Mouse (Mus musculus) midbrain, embryonic 16.5 days (tissue): ENCODE data around the gene Tmtc2. TPM values are rescaled to one million over a fixed set of nuclear protein-coding genes. Genes with fewer than 3 reads are reported as not detected.
A peak's percentile ranks its signal among the peaks of the same experiment; 100 is the strongest.

Experiments
- ATAC-seq: fragments of 200-750 bp; cut with Nextera tagmentation; 2 replicates; pipeline ENCODE4 v1.8.0; 2017; ENCODE audit warnings: moderate TSS enrichment
- H3K27ac ChIP-seq: fragments of 300-500 bp; sonication (generic); 2 replicates; pipeline ENCODE4 v1.5.1; 2014; ENCODE audit warnings: mild to moderate bottlenecking, low read length, mixed read lengths
- H3K27me3 ChIP-seq: fragments of 300-500 bp; sonication (generic); 2 replicates; pipeline ENCODE4 v1.6.1; 2014; ENCODE audit warnings: low read depth, low read length, mixed read lengths; ENCODE audit not compliant: control insufficient read depth, insufficient read depth
- H3K36me3 ChIP-seq: fragments of 300-500 bp; sonication (generic); 2 replicates; pipeline ENCODE4 v1.6.1; 2014; ENCODE audit warnings: mild to moderate bottlenecking, low read length, moderate library complexity, mixed read lengths; ENCODE audit not compliant: control insufficient read depth, insufficient read depth
- H3K4me1 ChIP-seq: fragments of 300-500 bp; sonication (generic); 2 replicates; pipeline ENCODE4 v1.6.1; 2014; ENCODE audit warnings: mild to moderate bottlenecking, low read length, mixed read lengths; ENCODE audit not compliant: control insufficient read depth, insufficient read depth
- H3K4me2 ChIP-seq: fragments of 300-500 bp; sonication (generic); 2 replicates; pipeline ENCODE4 v1.6.1; 2014; ENCODE audit warnings: mild to moderate bottlenecking, low read length, mixed read lengths
- H3K4me3 ChIP-seq: fragments of 300-500 bp; sonication (generic); 2 replicates; pipeline ENCODE4 v1.5.1; 2014; ENCODE audit warnings: low read depth, mild to moderate bottlenecking, low read length, moderate library complexity, mixed read lengths
- H3K9ac ChIP-seq: fragments of 300-500 bp; sonication (generic); 2 replicates; pipeline ENCODE4 v1.6.1; 2014; ENCODE audit warnings: low read depth, low read length, mixed read lengths
- H3K9me3 ChIP-seq: fragments of 300-500 bp; sonication (generic); replicated peaks from 2 replicates; pipeline ENCODE4 v1.6.1; 2014; ENCODE audit warnings: mild to moderate bottlenecking, low read length, mixed read lengths; ENCODE audit not compliant: control insufficient read depth, poor library complexity, severe bottlenecking
- WGBS: fragments of 180-500 bp; shearing (Covaris S2); extraction: QIAGEN DNeasy Blood & Tissue Kit; methylation state at CpG from one replicate; pipeline ENCODE4 v1.1.7; 2014; 5-methylcytosine and 5-hydroxymethylcytosine counted together
- polyA plus RNA-seq: library from polyadenylated mRNA; unstranded; fragments of >200 nt; fragmentation: Nextera tagmentation; extraction: Ambion mirVana; gene quantifications from 2 replicates; pipeline ENCODE4 v1.2.1, GENCODE M21; 2015

Gene Tmtc2
- polyA plus RNA-seq, 1 experiment from 2014 or later: 6.4 TPM

DNA sequence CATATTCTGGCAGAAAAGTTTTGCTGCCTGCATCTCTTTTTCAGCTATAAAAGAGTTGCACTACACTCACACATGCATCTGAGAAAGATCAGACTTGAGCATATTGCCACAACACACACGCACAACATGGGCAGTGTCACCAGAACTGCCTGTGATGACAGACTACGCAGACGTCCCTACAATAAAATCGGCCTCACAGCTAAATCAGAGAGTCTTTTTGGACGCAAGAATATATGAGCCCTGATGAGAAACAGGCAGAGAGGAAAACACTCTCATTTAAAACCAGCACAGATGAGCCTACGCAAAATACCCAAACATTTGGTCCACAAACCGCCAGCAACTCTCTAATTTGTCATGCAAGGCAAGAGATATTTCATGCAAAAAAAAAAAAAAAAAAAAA is 146.6 kb downstream of the Tmtc2 start:
- Histone ChIP-seq H3K9ac (no peak overlapping the region), H3K36me3 (no peaks in the 10 kb centered on the region), H3K4me2 (no peak overlapping the region), H3K27me3 (no peaks in the 10 kb centered on the region), H3K4me3 (no peak overlapping the region), H3K27ac (no peak overlapping the region), H3K9me3 (no peaks in the 10 kb centered on the region), H3K4me1 (peaks cover 4% of the 10 kb centered on the region; the same call in 1 of the 2 replicates)
- WGBS: 90% methylated on average over 7 of the region's 7 CpGs
- no peak for ATAC-seq

GRCm38 (mm10) chr10:105425052-105425451 is 149.2 kb downstream of the Tmtc2 start:
- no peak for ATAC-seq
- Histone ChIP-seq H3K4me3 (no peak overlapping the region), H3K4me1 (peaks cover 4% of the 10 kb centered on the region; the same call in 1 of the 2 replicates), H3K36me3 (no peaks in the 10 kb centered on the region), H3K9ac (no peak overlapping the region), H3K9me3 (no peaks in the 10 kb centered on the region), H3K27me3 (no peaks in the 10 kb centered on the region), H3K4me2 (no peak overlapping the region), H3K27ac (no peak overlapping the region)
- 94% methylated on average over 1 of the region's 1 CpGs for WGBS

DNA sequence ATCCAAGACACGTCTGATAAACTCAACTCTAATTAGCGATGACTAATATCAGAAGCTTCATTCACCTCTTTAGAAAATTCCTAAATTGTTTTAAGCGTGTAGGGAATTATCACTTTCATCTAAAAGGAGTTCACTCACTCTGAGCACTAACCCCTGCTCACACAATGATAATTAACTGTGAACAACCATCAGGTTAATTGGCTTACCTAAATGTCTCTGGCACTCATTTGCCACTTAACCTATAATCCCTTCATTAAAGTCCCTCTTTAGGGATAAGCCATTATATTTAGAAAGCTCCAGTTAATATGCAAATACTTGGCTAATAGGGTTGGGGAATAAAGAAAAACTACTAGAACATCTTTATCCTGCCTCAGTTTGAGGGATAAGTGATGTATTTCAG is 151.1 kb downstream of the Tmtc2 start:
- Histone ChIP-seq H3K27ac (no peak overlapping the region), H3K4me3 (no peak overlapping the region), H3K9ac (no peak overlapping the region), H3K27me3 (no peaks in the 10 kb centered on the region), H3K4me1 (peaks cover 4% of the 10 kb centered on the region; the same call in 1 of the 2 replicates), H3K36me3 (no peaks in the 10 kb centered on the region), H3K9me3 (no peaks in the 10 kb centered on the region), H3K4me2 (no peak overlapping the region)
- WGBS: 61% methylated on average over 3 of the region's 3 CpGs
- no peak for ATAC-seq

- peak; percentile 62 for ATAC-seq
- Histone ChIP-seq H3K27me3 (no peaks in the 10 kb centered on the region), H3K9me3 (no peaks in the 10 kb centered on the region), H3K4me2 (peak overlapping the region; percentile 20; the same call in 1 of the 2 replicates), H3K36me3 (no peaks in the 10 kb centered on the region), H3K27ac (no peak overlapping the region), H3K4me3 (no peak overlapping the region), H3K4me1 (no peaks in the 10 kb centered on the region), H3K9ac (no peak overlapping the region)
- 67% methylated on average over 15 of the region's 15 CpGs for WGBS
Measured at GRCm38 (mm10) chr10:105417845-105418383, 156.3 kb downstream of the Tmtc2 start.

GRCm38 (mm10) chr10:105416601-105417000 is 157.7 kb downstream of the Tmtc2 start:
- H3K9me3 ChIP-seq: no peaks in the 10 kb centered on the region
- 81% methylated on average over 4 of the region's 4 CpGs for WGBS
- no peak for ATAC-seq
- H3K4me1 ChIP-seq: no peaks in the 10 kb centered on the region
- H3K27me3 ChIP-seq: no peaks in the 10 kb centered on the region
- H3K4me3 ChIP-seq: no peak overlapping the region
- H3K9ac ChIP-seq: no peak overlapping the region
- H3K36me3 ChIP-seq: no peaks in the 10 kb centered on the region
- H3K4me2 ChIP-seq: no peak overlapping the region
- H3K27ac ChIP-seq: no peak overlapping the region

GRCm38 (mm10) chr10:105405856-105406527 is 168.3 kb downstream of the Tmtc2 start:
- Histone ChIP-seq H3K27me3 (no peaks in the 10 kb centered on the region), H3K4me2 (no peak overlapping the region), H3K9me3 (no peaks in the 10 kb centered on the region), H3K36me3 (no peaks in the 10 kb centered on the region), H3K4me1 (peaks cover 9% of the 10 kb centered on the region; the same call in 1 of the 2 replicates), H3K9ac (no peak overlapping the region), H3K4me3 (no peak overlapping the region), H3K27ac (no peak overlapping the region)
- no peak for ATAC-seq
- 95% methylated on average over 4 of the region's 4 CpGs for WGBS

DNA sequence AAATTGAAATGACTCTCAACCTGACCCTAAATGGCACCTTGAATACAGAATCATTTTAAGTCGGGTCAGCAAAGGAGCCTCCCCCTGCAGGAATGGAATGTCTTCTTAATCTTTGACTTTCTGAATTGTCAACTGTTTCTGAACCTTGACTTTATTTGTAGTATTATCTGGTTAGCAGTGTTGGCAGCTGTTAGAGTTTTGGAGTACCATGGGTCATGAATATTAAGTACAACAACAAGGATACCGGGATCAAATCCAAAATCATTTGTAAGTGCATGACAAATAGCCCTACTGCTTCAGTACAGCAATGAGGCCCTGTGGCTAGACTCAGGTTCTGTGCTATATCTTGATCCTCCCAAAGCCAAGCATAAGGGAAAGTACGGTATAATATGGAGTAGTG is 170.3 kb downstream of the Tmtc2 start:
- H3K27me3 ChIP-seq: no peaks in the 10 kb centered on the region
- WGBS: 68% methylated on average over 3 of the region's 3 CpGs
- no peak overlapping the region for H3K9ac ChIP-seq
- no peaks in the 10 kb centered on the region for H3K9me3 ChIP-seq
- H3K36me3 ChIP-seq: no peaks in the 10 kb centered on the region
- no peak overlapping the region for H3K4me3 ChIP-seq
- H3K4me1 ChIP-seq: peaks cover 9% of the 10 kb centered on the region; the same call in 1 of the 2 replicates
- ATAC-seq: no peak
- H3K27ac ChIP-seq: no peak overlapping the region
- H3K4me2 ChIP-seq: no peak overlapping the region

- Histone ChIP-seq H3K36me3 (no peaks in the 10 kb centered on the region), H3K4me1 (peaks cover 9% of the 10 kb centered on the region; the same call in 1 of the 2 replicates), H3K27me3 (no peaks in the 10 kb centered on the region), H3K4me2 (peak overlapping the region; percentile 48), H3K9me3 (no peaks in the 10 kb centered on the region), H3K4me3 (peak overlapping the region; percentile 14; the same call in 1 of the 2 replicates), H3K27ac (peak overlapping the region; percentile 54; the same call in 1 of the 2 replicates), H3K9ac (peak overlapping the region; percentile 42; the same call in 1 of the 2 replicates)
- ATAC-seq: peak; percentile 79
- 22% methylated on average over 5 of the region's 5 CpGs for WGBS
Measured at GRCm38 (mm10) chr10:105402481-105402779, 171.8 kb downstream of the Tmtc2 start.

GRCm38 (mm10) chr10:105401754-105402480 is 172.3 kb downstream of the Tmtc2 start:
- Histone ChIP-seq H3K4me3 (peak overlapping the region; percentile 14; the same call in 1 of the 2 replicates), H3K27ac (peak overlapping the region; percentile 59), H3K27me3 (no peaks in the 10 kb centered on the region), H3K36me3 (no peaks in the 10 kb centered on the region), H3K4me1 (peaks cover 9% of the 10 kb centered on the region; the same call in 1 of the 2 replicates), H3K9ac (peak overlapping the region; percentile 42; the same call in 1 of the 2 replicates), H3K4me2 (peak overlapping the region; percentile 48), H3K9me3 (no peaks in the 10 kb centered on the region)
- WGBS: 56% methylated on average over 11 of the region's 11 CpGs
- ATAC-seq: peak; percentile 49
